Mouse (Mus musculus) cerebellum, adult 2 months (tissue): ENCODE data around the gene H2al1n.

Experiments used
- CTCF ChIP-seq: fragments of 200-500 bp; IDR thresholded peaks from 2 replicates; pipeline ENCODE4 v1.5.1; 2011; ENCODE audit warnings: low read depth, mild to moderate bottlenecking, control low read depth, low read length, moderate library complexity, borderline replicate concordance; ENCODE audit not compliant: insufficient read depth
- POLR2A ChIP-seq: fragments of 200-500 bp; IDR thresholded peaks from 2 replicates; pipeline ENCODE4 v1.6.1; 2011; ENCODE audit warnings: low read length, control low read depth, borderline replicate concordance; ENCODE audit not compliant: insufficient read depth

- TF ChIP-seq CTCF (no peak), POLR2A (no peak)
Observed at GRCm38 (mm10) chrX:14206112-14206875, 4.7 kb upstream of the H2al1n start.
